8 mouse cellular contexts compared by ENCODE assay signal in genomic region chr4:148662168-148662965, GRCm38 (mm10). TPM values are rescaled to one million over a fixed set of nuclear protein-coding genes. Genes with fewer than 3 reads are reported as not detected.
DNase-seq lines count a peak whose midpoint lies in the region; ATAC-seq lines count a peak whose summit lies in the region.

No protein-coding gene starts in this region.

- 0 out of 2 replicates have a peak, but pooled peaks cover 4% of the 10 kb centered on the region for H3K4me1 ChIP-seq in intestine, embryonic 16.5 days (ENCODE audit: control insufficient read depth, insufficient read depth, low read length)
- H3K4me1 ChIP-seq in limb, embryonic 11.5 days (ENCODE audit: control insufficient read depth, insufficient read depth, low read length), result peaks cover 21% of the 10 kb centered on the region
- H3K4me1 ChIP-seq in midbrain, embryonic 12.5 days, result no peaks in the 10 kb centered on the region

- whole genome bisulfite sequencing in intestine, embryonic 16.5 days, result 37% methylated on average over 21 of the region's 21 CpGs
- 35% methylated on average over 21 of the region's 21 CpGs for WGBS in limb, embryonic 11.5 days
- WGBS in midbrain, embryonic 12.5 days, result 40% methylated on average over 21 of the region's 21 CpGs

- H3K9me3 ChIP-seq in intestine, embryonic 16.5 days (ENCODE audit: control insufficient read depth, low read length), result no peaks in the 10 kb centered on the region
- H3K9me3 ChIP-seq in limb, embryonic 11.5 days (ENCODE audit: control insufficient read depth, low read length), result no peaks in the 10 kb centered on the region
- no peaks in the 10 kb centered on the region for H3K9me3 ChIP-seq in midbrain, embryonic 12.5 days

- no peak overlapping the region for H3K4me3 ChIP-seq in intestine, embryonic 16.5 days (ENCODE audit: low read length)
- no peak overlapping the region for H3K4me3 ChIP-seq in limb, embryonic 11.5 days (ENCODE audit: low read depth, low read length)
- 0 out of 2 replicates have a peak overlapping the region, but pooled peaks have one; percentile 18 for H3K4me3 ChIP-seq in midbrain, embryonic 12.5 days

- intact Hi-C loops in gastrocnemius, postnatal 14 days (cut with DNase I; ENCODE audit: low total_unique reads), result no loop called here

- no peak overlapping the region for H3K27ac ChIP-seq in intestine, embryonic 16.5 days (ENCODE audit: low read length)
- H3K27ac ChIP-seq in limb, embryonic 11.5 days (replicated peaks; ENCODE audit: low read depth, low read length), result no peak overlapping the region
- H3K27ac ChIP-seq in midbrain, embryonic 12.5 days (replicated peaks), result no peak overlapping the region

- DNase-seq in ovary, postnatal 10 days (ENCODE audit: low spot score), result peak; percentile 45
- DNase-seq in ovary, adult 18-20 months (ENCODE audit: low spot score), result no peak
- DNase-seq in gastrocnemius, postnatal 14 days, result peak; percentile 74
- peak; percentile 92 for DNase-seq in limb, embryonic 11.5 days (ENCODE audit: low spot score)
- peak; percentile 65 to 89 for DNase-seq in spleen, postnatal 4 days (ENCODE audit: low spot score in 2 of 2)

- no peaks in the 10 kb centered on the region for H3K36me3 ChIP-seq in intestine, embryonic 16.5 days (ENCODE audit: control insufficient read depth, insufficient read depth, low read length)
- H3K36me3 ChIP-seq in limb, embryonic 11.5 days (ENCODE audit: control insufficient read depth, insufficient read depth, low read length), result no peaks in the 10 kb centered on the region
- no peaks in the 10 kb centered on the region for H3K36me3 ChIP-seq in midbrain, embryonic 12.5 days

- peak; percentile 74 for ATAC-seq in common myeloid progenitor, adult 5-6 weeks (replicated peaks; ENCODE audit: low read depth, poor library complexity, severe bottlenecking)
- ATAC-seq in intestine, embryonic 16.5 days, result peak; percentile 43
- no peak for ATAC-seq in limb, embryonic 11.5 days (ENCODE audit: insufficient number of reproducible peaks, low FRiP score, low TSS enrichment, low read depth)
- 0 out of 2 replicates have a peak, but pooled peaks have one; percentile 19 for ATAC-seq in midbrain, embryonic 12.5 days (ENCODE audit: low FRiP score, low read depth)

- no peak overlapping the region for H3K4me2 ChIP-seq in intestine, embryonic 16.5 days (ENCODE audit: low read depth, low read length)
- H3K4me2 ChIP-seq in limb, embryonic 11.5 days (ENCODE audit: low read depth, severe bottlenecking), result peak overlapping the region; percentile 13; the same call in 1 of the 2 replicates
- peak overlapping the region; percentile 33 for H3K4me2 ChIP-seq in midbrain, embryonic 12.5 days (replicated peaks)

- H3K9ac ChIP-seq in intestine, embryonic 16.5 days (ENCODE audit: low read depth, low read length), result no peak overlapping the region
- H3K9ac ChIP-seq in limb, embryonic 11.5 days (ENCODE audit: low read length), result no peak overlapping the region; the same call in 1 of the 2 replicates
- no peak overlapping the region for H3K9ac ChIP-seq in midbrain, embryonic 12.5 days (replicated peaks)

- no peaks in the 10 kb centered on the region for H3K27me3 ChIP-seq in intestine, embryonic 16.5 days (replicated peaks; ENCODE audit: control insufficient read depth, insufficient read depth, low read length)
- H3K27me3 ChIP-seq in limb, embryonic 11.5 days (ENCODE audit: control insufficient read depth, insufficient read depth, low read length), result no peaks in the 10 kb centered on the region
- H3K27me3 ChIP-seq in midbrain, embryonic 12.5 days, result peaks cover 32% of the 10 kb centered on the region

RNA-seq across cellular contexts. Expression of gene Gm572, which starts 19.2 kb away (rescaled TPM):
- total RNA-seq in common myeloid progenitor, adult 5-6 weeks (2017), result not detected in 2 replicates
- total RNA-seq in gastrocnemius, postnatal 14 days (2021), result 1 to 10 TPM; 6.9 to 7.7 TPM
- not detected in 2 replicates for polyA plus RNA-seq in intestine, embryonic 16.5 days (2015; fragmentation: Nextera tagmentation; extraction: Ambion mirVana)
- not detected in 2 replicates for polyA plus RNA-seq in limb, embryonic 11.5 days (2014; fragmentation: Nextera tagmentation; extraction: Ambion mirVana)
- not detected in 2 replicates for polyA plus RNA-seq in midbrain, embryonic 12.5 days (2016; fragmentation: Nextera tagmentation; extraction: Ambion mirVana)

RNA-seq across cellular contexts. Expression of gene Tardbp, which starts 35.5 kb away (rescaled TPM):
- 567 and 596 TPM in 2 replicates for total RNA-seq in common myeloid progenitor, adult 5-6 weeks (2017)
- 100 to 1,000 TPM; 115 TPM for total RNA-seq in gastrocnemius, postnatal 14 days (2021)
- polyA plus RNA-seq in intestine, embryonic 16.5 days (2015; fragmentation: Nextera tagmentation; extraction: Ambion mirVana), result 230 and 259 TPM in 2 replicates
- polyA plus RNA-seq in limb, embryonic 11.5 days (2014; fragmentation: Nextera tagmentation; extraction: Ambion mirVana), result 198 and 237 TPM in 2 replicates
- polyA plus RNA-seq in midbrain, embryonic 12.5 days (2016; fragmentation: Nextera tagmentation; extraction: Ambion mirVana), result 380 and 385 TPM in 2 replicates
